Mouse (Mus musculus) layer of hippocampus, adult 9-10 months (tissue): ENCODE measurements at regions not wholly inside any gene's neighbourhood (a gene's known extent, or its start where the extent isn't known, plus 50 kb on each side); places are given as distances from the start of the nearest gene placed in this dataset.

Experiments
- DNase-seq: peaks from one replicate; pipeline ENCODE4 v3.0.0; 2022; ENCODE audit warnings: low spot score

- no peak for DNase-seq
Observed at GRCm38 (mm10) chr12:107723062-107723859, 234.8 kb downstream of the 3110018I06Rik start.

GRCm38 (mm10) chr12:107723860-107724320 lies 235.5 kb downstream of the 3110018I06Rik start:
- no peak for DNase-seq

- no peak for DNase-seq
Observed at GRCm38 (mm10) chr12:107724467-107724866, 236.0 kb downstream of the 3110018I06Rik start.

GRCm38 (mm10) chr12:107728865-107729264 lies 240.4 kb downstream of the 3110018I06Rik start:
- DNase-seq: no peak

GRCm38 (mm10) chr12:107729301-107729700 lies 240.9 kb downstream of the 3110018I06Rik start:
- DNase-seq: no peak

- no peak for DNase-seq
Observed at GRCm38 (mm10) chr12:107730940-107731339, 242.5 kb downstream of the 3110018I06Rik start.

GRCm38 (mm10) chr12:107734536-107734935 lies 246.1 kb downstream of the 3110018I06Rik start:
- no peak for DNase-seq

- no peak for DNase-seq
Observed at GRCm38 (mm10) chr12:107742641-107743040, 254.2 kb downstream of the 3110018I06Rik start.

- no peak for DNase-seq
Observed at GRCm38 (mm10) chr12:107744822-107745221, 256.4 kb downstream of the 3110018I06Rik start.

GRCm38 (mm10) chr12:107748481-107749380 lies 254.7 kb downstream of the Bcl11b start:
- DNase-seq: no peak

GRCm38 (mm10) chr12:107749381-107750085 lies 253.9 kb downstream of the Bcl11b start:
- DNase-seq: no peak

- no peak for DNase-seq
Observed at GRCm38 (mm10) chr12:107750285-107750927, 253.0 kb downstream of the Bcl11b start.

GRCm38 (mm10) chr12:107752126-107752525 lies 251.3 kb downstream of the Bcl11b start:
- DNase-seq: no peak

GRCm38 (mm10) chr12:107752587-107752986 lies 250.8 kb downstream of the Bcl11b start:
- no peak for DNase-seq

- DNase-seq: no peak
Observed at GRCm38 (mm10) chr12:107753022-107753421, 250.4 kb downstream of the Bcl11b start.

GRCm38 (mm10) chr12:107753536-107753935 lies 249.9 kb downstream of the Bcl11b start:
- DNase-seq: no peak

GRCm38 (mm10) chr12:107754885-107755284 lies 248.5 kb downstream of the Bcl11b start:
- DNase-seq: no peak

GRCm38 (mm10) chr12:107755820-107756517 lies 247.4 kb downstream of the Bcl11b start:
- DNase-seq: no peak

GRCm38 (mm10) chr12:107757184-107757583 lies 246.2 kb downstream of the Bcl11b start:
- no peak for DNase-seq

- DNase-seq: no peak
Observed at GRCm38 (mm10) chr12:107757996-107758791, 245.2 kb downstream of the Bcl11b start.
